Comparison of ENCODE assay signal across 8 mouse cellular contexts in the genomic region with DNA sequence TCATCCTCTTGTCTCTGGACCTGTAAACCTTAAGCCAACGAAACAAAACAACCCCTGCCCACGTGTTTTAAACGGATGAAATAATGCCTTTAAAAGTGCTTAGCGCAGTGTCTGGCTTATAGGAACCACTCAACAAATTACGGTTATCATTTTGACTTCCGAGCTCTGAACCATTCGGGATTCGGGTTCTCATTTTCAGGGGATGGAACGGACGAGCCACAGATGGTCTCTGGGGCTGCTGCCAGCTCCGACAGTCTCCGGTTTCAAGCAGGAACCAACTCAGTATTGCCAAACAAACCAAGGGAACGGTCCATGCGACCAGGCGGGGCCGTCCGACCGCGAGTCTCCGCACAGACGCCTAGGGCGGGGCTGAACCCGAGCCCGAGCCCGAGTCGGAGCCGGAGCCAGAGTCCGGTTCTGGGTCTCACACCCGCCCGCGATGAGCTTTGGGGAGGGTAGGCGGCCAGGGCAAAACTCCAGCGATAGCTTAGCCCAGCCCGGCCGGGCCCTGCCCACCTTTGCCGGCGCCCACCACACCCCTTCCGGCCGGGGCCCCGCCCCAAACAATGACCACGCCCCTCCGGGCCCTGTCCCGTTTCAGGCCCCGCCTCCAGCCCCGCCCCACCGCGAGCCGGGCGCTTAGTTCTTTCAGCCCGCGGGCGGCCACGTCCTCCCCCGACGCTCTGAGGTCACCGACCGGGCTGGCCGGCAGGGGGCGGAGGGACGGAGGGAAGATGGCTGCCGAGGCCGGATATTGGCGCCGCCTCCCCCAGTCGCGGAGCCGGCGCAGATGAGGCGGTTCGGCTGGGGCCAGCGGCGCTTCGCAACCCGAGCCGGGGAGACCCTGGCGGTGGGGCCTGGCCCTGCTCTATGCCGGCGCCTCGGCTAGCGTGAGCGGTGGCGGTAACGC. TPM values are rescaled to one million over a fixed set of nuclear protein-coding genes. Genes with fewer than 3 reads are reported as not detected.
DNase-seq lines count a peak whose midpoint lies in the region; ATAC-seq and TF ChIP-seq lines count a peak whose summit lies in the region.

Gene Slain2 (plus strand): TSS at position 657 of the 910 bp plus-strand sequence.

- no peaks in the 10 kb centered on the region for H3K27me3 ChIP-seq in embryonic facial prominence, embryonic 15.5 days
- H3K27me3 ChIP-seq in kidney, embryonic 15.5 days: no peaks in the 10 kb centered on the region

- peak within 1 kb of the TSS; percentile 79 for H3K4me2 ChIP-seq in embryonic facial prominence, embryonic 15.5 days (replicated peaks)
- H3K4me2 ChIP-seq in kidney, embryonic 15.5 days: peak within 1 kb of the TSS; percentile 65

- H3K27ac ChIP-seq in bone marrow, adult 2 months (ENCODE audit: control insufficient read depth, insufficient read depth, low read depth, low read length, poor library complexity): peak within 1 kb of the TSS; percentile 100
- peak within 1 kb of the TSS; percentile 97 for H3K27ac ChIP-seq in embryonic facial prominence, embryonic 15.5 days (replicated peaks)
- peak within 1 kb of the TSS; percentile 99 for H3K27ac ChIP-seq in kidney, embryonic 15.5 days

- TF ChIP-seq CTCF in bone marrow, adult 2 months (IDR thresholded peaks at IDR 0.05; ENCODE audit: control insufficient read depth, insufficient read depth, low read length): peak; percentile 50

- TF ChIP-seq POLR2A in bone marrow, adult 2 months (IDR thresholded peaks at IDR 0.05; ENCODE audit: borderline replicate concordance, control insufficient read depth, low read depth, low read length): peak; percentile 66; the same call in 1 of the 2 replicates

- ATAC-seq in embryonic facial prominence, embryonic 15.5 days (ENCODE audit: insufficient number of reproducible peaks, low FRiP score, low TSS enrichment, low read depth): peak; percentile 93
- ATAC-seq in kidney, embryonic 15.5 days (replicated peaks; ENCODE audit: low FRiP score): peak; percentile 94
- peak; percentile 82 for ATAC-seq in monocyte, adult 5-6 weeks (replicated peaks; ENCODE audit: insufficient number of reproducible peaks, low FRiP score, low TSS enrichment, poor library complexity, severe bottlenecking)

- H3K9ac ChIP-seq in embryonic facial prominence, embryonic 15.5 days: peak within 1 kb of the TSS; percentile 94
- H3K9ac ChIP-seq in kidney, embryonic 15.5 days: peak within 1 kb of the TSS; percentile 98

- no peaks in the 10 kb centered on the region for H3K9me3 ChIP-seq in embryonic facial prominence, embryonic 15.5 days (replicated peaks)
- no peaks in the 10 kb centered on the region for H3K9me3 ChIP-seq in kidney, embryonic 15.5 days (replicated peaks)

- peak; percentile 97 for DNase-seq in 416B (ENCODE audit: low read depth)
- peak; percentile 96 to 97 for DNase-seq in heart, adult 9 months (ENCODE audit: low spot score in 2 of 2)
- peak; percentile 99 for DNase-seq in liver
- DNase-seq in spleen, postnatal 4 days (ENCODE audit: low spot score in 2 of 2): peak; percentile 100

- H3K36me3 ChIP-seq in embryonic facial prominence, embryonic 15.5 days: no peaks in the 10 kb centered on the region
- H3K36me3 ChIP-seq in kidney, embryonic 15.5 days: no peaks in the 10 kb centered on the region

- H3K4me1 ChIP-seq in bone marrow, adult 2 months (ENCODE audit: control insufficient read depth, insufficient read depth, low read length): peaks cover 3% of the 10 kb centered on the region
- peaks cover 28% of the 10 kb centered on the region for H3K4me1 ChIP-seq in embryonic facial prominence, embryonic 15.5 days
- peaks cover 31% of the 10 kb centered on the region for H3K4me1 ChIP-seq in kidney, embryonic 15.5 days

- H3K4me3 ChIP-seq in bone marrow, adult 2 months (replicated peaks; ENCODE audit: control insufficient read depth, low read depth, low read length): peak within 1 kb of the TSS; percentile 82
- H3K4me3 ChIP-seq in embryonic facial prominence, embryonic 15.5 days (replicated peaks): peak within 1 kb of the TSS; percentile 68
- peak within 1 kb of the TSS; percentile 97 for H3K4me3 ChIP-seq in kidney, embryonic 15.5 days (replicated peaks)

- WGBS in bone marrow, adult 2 months: 1% methylated on average over 83 of the region's 83 CpGs
- whole genome bisulfite sequencing in embryonic facial prominence, embryonic 15.5 days: under 1% methylated on average over 83 of the region's 83 CpGs
- 1% methylated on average over 80 of the region's 83 CpGs for WGBS in kidney, embryonic 15.5 days

RNA-seq across cellular contexts. Expression of gene Slain2, which starts in this region (rescaled TPM):
- polyA plus RNA-seq in bone marrow, adult 2 months (2011; ENCODE audit: insufficient read depth, insufficient read length, low replicate concordance, missing spikeins): 9.3 and 18.4 TPM in 2 replicates
- 16.8 and 17.2 TPM in 2 replicates for polyA plus RNA-seq in embryonic facial prominence, embryonic 15.5 days (2015; fragmentation: Nextera tagmentation; extraction: Ambion mirVana)
- polyA plus RNA-seq in kidney, embryonic 15.5 days (2015; fragmentation: Nextera tagmentation; extraction: Ambion mirVana): 14.1 and 15.1 TPM in 2 replicates
- 44.2 to 63.4 TPM (median 44.8 TPM) in 3 replicates for total RNA-seq in monocyte, adult 5-6 weeks (2017)

Comparison
In these comparisons a context has a peak if more than half of its experiments do, and no peak if none do; other contexts are left out.
1. Peak in every context shown above with its lines: DNase-seq, ATAC-seq, H3K4me3 ChIP-seq and H3K27ac ChIP-seq.